Mouse (Mus musculus): ENCODE results near the gene Gm20695. TPM values are rescaled to one million over a fixed set of nuclear protein-coding genes. Genes with fewer than 3 reads are reported as not detected.

Gene Gm20695
- polyA plus RNA-seq, 1 experiment from 2014 or later: 3.3 TPM

- ATAC-seq: no peak
- 89% methylated on average over 3 of the region's 3 CpGs for WGBS
- Histone ChIP-seq H3K9ac (replicated peaks; ENCODE audit: low read depth, low read length) (no peak overlapping the region), H3K36me3 (ENCODE audit: control insufficient read depth, insufficient read depth) (peaks cover 35% of the 10 kb centered on the region), H3K27me3 (replicated peaks; ENCODE audit: control insufficient read depth, insufficient read depth, low read length) (no peaks in the 10 kb centered on the region), H3K9me3 (ENCODE audit: control insufficient read depth, low read length) (no peaks in the 10 kb centered on the region), H3K4me1 (replicated peaks; ENCODE audit: control insufficient read depth, insufficient read depth, low read length) (no peaks in the 10 kb centered on the region), H3K4me3 (replicated peaks; ENCODE audit: low read length) (no peak overlapping the region), H3K27ac (ENCODE audit: low read length) (no peak overlapping the region), H3K4me2 (ENCODE audit: low read length) (no peak overlapping the region)
Measured at GRCm38 (mm10) chr16:3923515-3923914, 39.1 kb downstream of the Gm20695 start.

GRCm38 (mm10) chr16:3923966-3924365, 39.5 kb downstream of the Gm20695 start:
- Histone ChIP-seq H3K27ac (ENCODE audit: low read length) (no peak overlapping the region), H3K27me3 (replicated peaks; ENCODE audit: control insufficient read depth, insufficient read depth, low read length) (no peaks in the 10 kb centered on the region), H3K36me3 (ENCODE audit: control insufficient read depth, insufficient read depth) (peaks cover 37% of the 10 kb centered on the region), H3K4me2 (ENCODE audit: low read length) (no peak overlapping the region), H3K4me1 (replicated peaks; ENCODE audit: control insufficient read depth, insufficient read depth, low read length) (no peaks in the 10 kb centered on the region), H3K4me3 (replicated peaks; ENCODE audit: low read length) (no peak overlapping the region), H3K9me3 (ENCODE audit: control insufficient read depth, low read length) (no peaks in the 10 kb centered on the region), H3K9ac (replicated peaks; ENCODE audit: low read depth, low read length) (no peak overlapping the region)
- no peak for ATAC-seq
- WGBS: 91% methylated on average over 4 of the region's 4 CpGs

- 62% methylated on average over 1 of the region's 1 CpGs for WGBS
- Histone ChIP-seq H3K9ac (replicated peaks; ENCODE audit: low read depth, low read length) (no peak overlapping the region), H3K27me3 (replicated peaks; ENCODE audit: control insufficient read depth, insufficient read depth, low read length) (no peaks in the 10 kb centered on the region), H3K4me2 (ENCODE audit: low read length) (no peak overlapping the region), H3K4me1 (replicated peaks; ENCODE audit: control insufficient read depth, insufficient read depth, low read length) (no peaks in the 10 kb centered on the region), H3K27ac (ENCODE audit: low read length) (no peak overlapping the region), H3K4me3 (replicated peaks; ENCODE audit: low read length) (no peak overlapping the region), H3K36me3 (ENCODE audit: control insufficient read depth, insufficient read depth) (peaks cover 36% of the 10 kb centered on the region), H3K9me3 (ENCODE audit: control insufficient read depth, low read length) (no peaks in the 10 kb centered on the region)
- ATAC-seq: no peak
Measured at GRCm38 (mm10) chr16:3928582-3928981, 44.1 kb downstream of the Gm20695 start.

GRCm38 (mm10) chr16:3929151-3929550, 44.7 kb downstream of the Gm20695 start:
- 76% methylated on average over 7 of the region's 7 CpGs for WGBS

GRCm38 (mm10) chr16:3933536-3933935, 49.1 kb downstream of the Gm20695 start:
- H3K4me3 ChIP-seq (replicated peaks; ENCODE audit: low read length): no peak overlapping the region
- H3K4me2 ChIP-seq (ENCODE audit: low read length): no peak overlapping the region
- H3K4me1 ChIP-seq (replicated peaks; ENCODE audit: control insufficient read depth, insufficient read depth, low read length): no peaks in the 10 kb centered on the region
- H3K9me3 ChIP-seq (ENCODE audit: control insufficient read depth, low read length): no peaks in the 10 kb centered on the region
- no peak overlapping the region for H3K27ac ChIP-seq (ENCODE audit: low read length)
- no peaks in the 10 kb centered on the region for H3K27me3 ChIP-seq (replicated peaks; ENCODE audit: control insufficient read depth, insufficient read depth, low read length)
- WGBS: 95% methylated on average over 6 of the region's 6 CpGs
- H3K9ac ChIP-seq (replicated peaks; ENCODE audit: low read depth, low read length): no peak overlapping the region
- no peak for ATAC-seq
- H3K36me3 ChIP-seq (ENCODE audit: control insufficient read depth, insufficient read depth): peaks cover 27% of the 10 kb centered on the region

More at GRCm38 (mm10) chr16:3929151-3929550, 44.7 kb downstream of the Gm20695 start:
- Histone ChIP-seq H3K36me3 (ENCODE audit: control insufficient read depth, insufficient read depth) (peaks cover 34% of the 10 kb centered on the region), H3K4me1 (replicated peaks; ENCODE audit: control insufficient read depth, insufficient read depth, low read length) (no peaks in the 10 kb centered on the region), H3K9ac (replicated peaks; ENCODE audit: low read depth, low read length) (no peak overlapping the region), H3K27ac (ENCODE audit: low read length) (no peak overlapping the region), H3K4me2 (ENCODE audit: low read length) (no peak overlapping the region), H3K4me3 (replicated peaks; ENCODE audit: low read length) (no peak overlapping the region), H3K9me3 (ENCODE audit: control insufficient read depth, low read length) (no peaks in the 10 kb centered on the region), H3K27me3 (replicated peaks; ENCODE audit: control insufficient read depth, insufficient read depth, low read length) (no peaks in the 10 kb centered on the region)
- no peak for ATAC-seq

- H3K9ac ChIP-seq (replicated peaks; ENCODE audit: low read depth, low read length): no peak overlapping the region
- no peak for ATAC-seq
- no peak overlapping the region for H3K4me3 ChIP-seq (replicated peaks; ENCODE audit: low read length)
- no peaks in the 10 kb centered on the region for H3K27me3 ChIP-seq (replicated peaks; ENCODE audit: control insufficient read depth, insufficient read depth, low read length)
- no peak overlapping the region for H3K27ac ChIP-seq (ENCODE audit: low read length)
- H3K4me2 ChIP-seq (ENCODE audit: low read length): no peak overlapping the region
- no peaks in the 10 kb centered on the region for H3K4me1 ChIP-seq (replicated peaks; ENCODE audit: control insufficient read depth, insufficient read depth, low read length)
- H3K36me3 ChIP-seq (ENCODE audit: control insufficient read depth, insufficient read depth): peaks cover 29% of the 10 kb centered on the region
- WGBS: 98% methylated on average over 1 of the region's 1 CpGs
- H3K9me3 ChIP-seq (ENCODE audit: control insufficient read depth, low read length): no peaks in the 10 kb centered on the region
Measured at GRCm38 (mm10) chr16:3934091-3934490, 49.6 kb downstream of the Gm20695 start.

GRCm38 (mm10) chr16:3934701-3935100, 50.3 kb downstream of the Gm20695 start:
- Histone ChIP-seq H3K4me3 (replicated peaks; ENCODE audit: low read length) (no peak overlapping the region), H3K27ac (ENCODE audit: low read length) (no peak overlapping the region), H3K9ac (replicated peaks; ENCODE audit: low read depth, low read length) (no peak overlapping the region), H3K9me3 (ENCODE audit: control insufficient read depth, low read length) (no peaks in the 10 kb centered on the region), H3K27me3 (replicated peaks; ENCODE audit: control insufficient read depth, insufficient read depth, low read length) (no peaks in the 10 kb centered on the region), H3K4me2 (ENCODE audit: low read length) (no peak overlapping the region), H3K36me3 (ENCODE audit: control insufficient read depth, insufficient read depth) (peaks cover 29% of the 10 kb centered on the region), H3K4me1 (replicated peaks; ENCODE audit: control insufficient read depth, insufficient read depth, low read length) (no peaks in the 10 kb centered on the region)
- ATAC-seq: no peak
- WGBS: 91% methylated on average over 4 of the region's 4 CpGs

GRCm38 (mm10) chr16:3951141-3951540, 66.7 kb downstream of the Gm20695 start:
- H3K36me3 ChIP-seq (ENCODE audit: control insufficient read depth, insufficient read depth): no peaks in the 10 kb centered on the region
- no peaks in the 10 kb centered on the region for H3K4me1 ChIP-seq (replicated peaks; ENCODE audit: control insufficient read depth, insufficient read depth, low read length)
- no peak for ATAC-seq
- 95% methylated on average over 1 of the region's 1 CpGs for WGBS
- H3K9me3 ChIP-seq (ENCODE audit: control insufficient read depth, low read length): no peaks in the 10 kb centered on the region
- no peak overlapping the region for H3K27ac ChIP-seq (ENCODE audit: low read length)
- no peak overlapping the region for H3K9ac ChIP-seq (replicated peaks; ENCODE audit: low read depth, low read length)
- H3K27me3 ChIP-seq (replicated peaks; ENCODE audit: control insufficient read depth, insufficient read depth, low read length): no peaks in the 10 kb centered on the region
- no peak overlapping the region for H3K4me2 ChIP-seq (ENCODE audit: low read length)
- no peak overlapping the region for H3K4me3 ChIP-seq (replicated peaks; ENCODE audit: low read length)

- no peak for ATAC-seq
- WGBS: 81% methylated on average over 6 of the region's 6 CpGs
- Histone ChIP-seq H3K27me3 (replicated peaks; ENCODE audit: control insufficient read depth, insufficient read depth, low read length) (no peaks in the 10 kb centered on the region), H3K9ac (replicated peaks; ENCODE audit: low read depth, low read length) (no peak overlapping the region), H3K4me3 (replicated peaks; ENCODE audit: low read length) (no peak overlapping the region), H3K4me2 (ENCODE audit: low read length) (no peak overlapping the region), H3K9me3 (ENCODE audit: control insufficient read depth, low read length) (no peaks in the 10 kb centered on the region), H3K4me1 (replicated peaks; ENCODE audit: control insufficient read depth, insufficient read depth, low read length) (no peaks in the 10 kb centered on the region), H3K27ac (ENCODE audit: low read length) (no peak overlapping the region), H3K36me3 (ENCODE audit: control insufficient read depth, insufficient read depth) (no peaks in the 10 kb centered on the region)
Measured at GRCm38 (mm10) chr16:3956369-3956768, 71.9 kb downstream of the Gm20695 start.

- Histone ChIP-seq H3K9me3 (ENCODE audit: control insufficient read depth, low read length) (no peaks in the 10 kb centered on the region), H3K4me1 (replicated peaks; ENCODE audit: control insufficient read depth, insufficient read depth, low read length) (no peaks in the 10 kb centered on the region), H3K9ac (replicated peaks; ENCODE audit: low read depth, low read length) (no peak overlapping the region), H3K4me3 (replicated peaks; ENCODE audit: low read length) (no peak overlapping the region), H3K27ac (ENCODE audit: low read length) (no peak overlapping the region), H3K36me3 (ENCODE audit: control insufficient read depth, insufficient read depth) (no peaks in the 10 kb centered on the region), H3K27me3 (replicated peaks; ENCODE audit: control insufficient read depth, insufficient read depth, low read length) (no peaks in the 10 kb centered on the region), H3K4me2 (ENCODE audit: low read length) (no peak overlapping the region)
- 65% methylated on average over 2 of the region's 2 CpGs for WGBS
- no peak for ATAC-seq
Measured at GRCm38 (mm10) chr16:3959261-3959660, 74.8 kb downstream of the Gm20695 start.

Measured in forebrain, embryonic 16.5 days (tissue).